Mouse (Mus musculus) kidney, postnatal 4 days (tissue): ENCODE measurements around the gene Ube2u.
"Not testable (repeated sequence)": the region's sequence is repeated elsewhere in the genome, so short reads cannot be mapped to it uniquely, and the experiment has no call there.

Source experiments
- DNase-seq, 2 experiments: peaks; one replicate each; pipeline ENCODE4 v3.0.0; 2021; ENCODE audit warnings: mixed read lengths in 2 of 2

The Ube2u gene

DNA sequence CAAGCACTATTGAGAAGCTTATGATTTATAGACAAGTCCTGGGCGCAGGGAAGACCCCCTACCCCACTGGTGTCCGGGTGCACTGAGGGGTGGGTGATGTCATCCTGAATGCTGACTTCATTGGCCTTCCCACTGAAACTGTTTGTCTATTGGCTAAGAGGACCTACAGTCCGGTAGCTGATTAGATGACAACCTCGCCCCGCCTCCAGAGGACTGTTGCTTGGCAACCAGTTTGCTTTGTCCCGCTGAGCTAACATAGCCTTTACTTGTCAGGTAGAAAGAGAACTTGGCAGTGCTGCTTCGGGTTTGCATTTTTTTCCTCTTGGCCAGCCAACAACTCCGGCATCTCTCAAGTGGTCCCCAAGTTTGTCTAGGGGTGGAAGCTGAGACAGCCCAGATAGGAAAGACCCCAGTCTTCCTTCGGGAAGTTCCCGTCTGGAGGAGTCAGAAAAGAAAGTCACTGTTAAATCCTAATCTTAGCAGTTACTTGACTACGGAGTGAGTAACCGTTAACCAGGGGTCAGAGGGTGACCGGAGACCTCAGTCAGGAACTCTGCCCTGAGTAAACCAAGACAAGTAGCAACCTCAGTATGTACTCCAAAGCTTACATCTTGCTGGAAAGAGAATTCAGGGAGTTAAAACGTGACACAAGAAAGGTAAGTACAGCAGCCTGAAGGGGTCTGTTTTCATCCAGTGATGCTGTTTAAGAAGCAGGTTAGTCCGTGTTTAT lies at the start of gene Ube2u:
Gene Ube2u, plus strand, starts transcription at position 258 of the 730 bp plus-strand sequence.
- DNase-seq, result peak; percentile 79 to 85

DNA sequence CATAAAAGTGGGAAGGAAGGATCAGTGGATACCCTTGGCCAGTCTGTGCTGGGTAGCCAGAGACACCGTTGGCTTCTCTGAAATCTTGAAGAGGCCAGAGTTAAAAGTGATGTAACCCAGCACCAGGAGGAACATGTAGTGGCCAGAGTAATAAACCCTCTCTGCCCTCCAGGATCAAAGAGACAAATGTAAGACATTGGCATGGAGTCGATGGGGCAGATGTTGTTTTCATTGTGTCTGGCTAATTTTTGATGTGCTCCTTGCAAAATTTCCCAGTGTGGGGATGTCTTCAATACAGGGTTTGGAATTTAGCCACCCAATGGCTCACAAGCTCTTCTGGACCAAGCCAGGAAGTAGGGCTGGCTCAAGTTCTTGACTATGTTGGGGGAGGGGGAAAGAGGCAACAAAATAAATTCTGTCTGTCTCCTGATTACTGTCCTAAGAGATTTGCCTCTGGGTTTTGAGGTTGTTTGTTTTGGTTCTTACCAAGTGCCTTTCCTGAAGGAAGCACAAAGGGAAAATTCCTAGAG lies 49.2 kb upstream of the Ube2u start:
- DNase-seq, result no peak

DNA sequence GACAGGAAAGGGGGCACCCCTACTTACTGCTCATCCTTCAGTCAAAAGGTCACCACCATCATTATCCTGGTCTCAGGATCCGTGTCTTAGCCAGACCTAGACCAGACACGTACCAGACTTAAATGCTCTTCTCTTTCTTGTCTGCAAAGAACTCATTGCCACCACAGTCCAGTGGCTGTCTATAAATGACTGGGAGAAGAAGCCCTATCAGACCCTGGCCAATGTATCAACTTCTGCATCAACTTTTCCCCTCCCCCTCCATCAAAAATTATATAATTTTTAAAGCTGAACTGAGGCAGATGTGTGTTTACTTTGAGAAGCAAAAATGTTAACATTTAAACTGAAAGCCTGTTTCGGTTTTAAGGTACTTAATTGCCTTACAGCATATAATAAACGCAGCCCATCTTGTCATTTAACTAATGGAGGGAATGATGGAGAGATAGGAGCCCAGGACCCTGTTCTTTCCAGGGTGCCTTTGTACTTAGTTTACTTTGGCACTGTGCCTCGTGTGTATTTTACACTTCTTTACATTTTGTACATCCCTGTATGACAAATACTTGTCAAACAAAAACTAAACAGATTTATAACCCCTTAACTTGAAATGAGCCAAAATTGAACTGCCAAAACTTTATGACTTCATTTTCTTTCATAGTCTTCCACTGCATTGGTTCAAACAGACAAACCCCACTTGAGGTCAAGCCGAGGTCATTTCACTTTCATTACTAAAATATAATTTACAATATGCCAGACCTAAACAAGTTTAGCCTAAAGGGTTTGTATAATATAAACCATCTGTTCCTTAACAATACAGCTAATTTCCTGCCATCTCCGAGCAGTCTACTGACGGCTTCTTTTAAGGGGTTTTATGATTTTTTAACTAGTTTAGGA lies 43.1 kb upstream of the Ube2u start:
- no peak for DNase-seq

DNA sequence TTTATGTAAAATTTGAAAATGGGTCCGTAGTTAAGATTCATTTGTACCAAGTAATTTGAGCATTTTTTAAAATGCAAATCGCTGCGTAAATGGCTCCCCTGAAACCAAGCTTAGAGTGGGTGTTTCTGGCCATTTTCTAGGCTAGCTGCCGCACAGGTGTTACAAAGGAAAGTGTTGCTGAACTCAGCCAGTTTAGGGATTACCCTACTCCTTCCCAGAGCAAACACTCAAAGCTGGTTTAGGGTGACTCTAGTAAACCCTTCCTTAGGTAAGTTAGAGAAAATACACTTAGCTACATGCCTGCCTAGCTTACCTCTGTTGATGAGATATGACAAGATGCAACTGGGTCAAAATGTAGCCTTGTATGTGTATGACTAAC lies 42.5 kb upstream of the Ube2u start:
- no peak for DNase-seq

DNA sequence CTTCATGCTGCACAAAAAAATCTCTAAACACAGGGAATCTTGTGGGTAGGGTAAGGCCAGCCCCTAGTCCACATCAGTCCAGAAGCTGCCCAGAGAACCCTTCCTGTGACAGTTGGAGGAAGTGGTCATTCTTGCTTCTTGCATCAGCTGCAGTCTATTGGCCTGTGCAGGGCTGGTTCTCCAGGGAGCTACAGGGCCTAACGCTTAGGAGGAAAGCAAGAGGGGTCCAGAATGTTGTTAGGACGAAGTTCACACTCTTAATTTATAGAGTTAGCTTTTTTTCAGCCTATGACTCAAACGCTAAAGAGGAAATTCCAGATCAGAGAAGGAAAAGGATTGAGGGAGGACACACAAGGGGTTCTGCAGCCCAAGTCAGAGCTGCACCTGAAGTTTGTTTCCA lies 31.8 kb upstream of the Ube2u start:
- peak in 1 of 2 experiments; percentile 13 for DNase-seq

DNA sequence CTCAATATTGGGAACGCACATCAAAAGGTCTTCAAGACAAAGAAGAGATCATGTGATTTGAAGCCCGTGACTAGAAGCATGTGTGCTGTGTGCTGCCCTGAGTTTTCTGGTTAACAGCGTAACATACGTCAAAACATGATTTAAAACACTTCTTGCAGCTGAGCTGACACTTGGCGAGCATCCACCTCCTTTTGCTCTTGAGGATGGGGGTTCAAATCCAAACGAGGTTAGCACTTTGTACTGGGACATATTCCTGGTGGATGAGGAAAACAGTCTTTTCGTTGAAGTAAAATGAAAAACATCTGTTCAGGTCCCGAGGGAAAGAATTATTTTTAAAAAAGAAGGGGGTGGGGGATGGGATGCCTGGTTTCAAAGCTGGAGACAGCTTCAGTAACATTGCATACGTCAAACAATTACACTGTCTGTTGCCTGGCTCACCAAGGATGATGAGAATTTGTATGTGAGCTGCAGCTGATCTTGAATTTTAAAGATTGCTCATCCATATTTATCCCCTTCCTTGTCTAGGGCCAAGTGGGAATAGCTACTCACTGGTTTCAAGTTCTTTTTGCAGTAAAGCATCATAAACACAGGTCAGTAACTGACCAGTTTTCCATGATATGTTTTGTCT lies 16.0 kb upstream of the Ube2u start:
- peak; percentile 17 to 50 for DNase-seq

DNA sequence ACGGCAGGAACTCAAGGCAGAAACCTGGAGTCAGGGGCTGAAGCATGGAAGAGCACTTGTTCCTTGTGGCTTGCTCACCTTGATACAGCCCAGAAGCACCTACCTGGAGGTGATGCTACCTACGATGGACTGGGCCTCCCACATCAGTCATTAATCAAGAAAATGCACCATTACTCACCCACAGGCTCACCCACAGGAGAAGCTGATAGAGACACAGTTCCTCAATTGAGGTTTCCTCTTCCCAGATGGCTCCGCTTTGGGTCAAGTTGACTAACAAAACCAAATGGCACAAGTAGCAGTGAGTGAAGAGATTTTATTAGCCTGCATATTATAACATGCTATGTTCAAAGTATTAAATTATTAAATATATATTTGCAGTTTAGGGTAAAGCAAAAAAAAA lies 9.8 kb downstream of the Ube2u start:
- DNase-seq, result no peak

DNA sequence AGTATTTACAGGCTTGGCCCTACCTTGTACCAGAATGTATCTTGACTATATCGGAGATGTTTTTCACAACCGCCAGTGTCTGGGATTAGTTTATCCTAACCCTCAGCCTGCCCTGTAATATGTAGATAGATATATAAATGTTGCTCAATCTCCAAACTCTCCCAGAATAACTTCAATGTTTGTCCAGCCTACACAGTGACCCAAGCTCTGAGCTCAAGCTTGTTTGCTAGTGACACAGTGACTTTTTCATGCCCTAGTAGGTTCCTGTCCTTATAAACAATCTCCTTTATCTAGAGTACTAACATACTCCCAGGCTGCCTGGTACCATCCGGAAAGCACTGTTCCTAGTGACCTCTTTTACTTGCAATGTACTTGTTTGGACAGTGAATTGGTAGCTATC lies 16.5 kb downstream of the Ube2u start:
- no peak for DNase-seq

DNA sequence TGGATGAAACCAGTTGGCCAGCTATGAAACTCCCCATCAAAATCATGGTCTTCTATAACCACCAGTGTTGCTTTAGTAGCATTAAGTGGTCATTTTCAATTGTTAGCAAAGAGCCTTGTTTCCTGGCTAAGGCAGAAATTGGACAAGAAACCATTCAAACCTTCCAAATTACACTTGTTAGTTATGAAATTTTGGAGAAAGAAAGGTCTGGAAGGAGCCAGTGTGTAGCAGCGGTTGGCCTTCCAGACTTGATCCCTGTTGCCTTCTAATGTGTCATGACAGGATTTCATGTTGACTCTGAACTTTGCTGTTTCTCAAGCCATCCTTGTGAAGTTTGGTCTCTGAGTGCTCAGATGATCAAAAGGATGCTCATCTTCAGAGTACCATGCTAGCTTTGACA lies 17.9 kb downstream of the Ube2u start:
- no peak for DNase-seq

DNA sequence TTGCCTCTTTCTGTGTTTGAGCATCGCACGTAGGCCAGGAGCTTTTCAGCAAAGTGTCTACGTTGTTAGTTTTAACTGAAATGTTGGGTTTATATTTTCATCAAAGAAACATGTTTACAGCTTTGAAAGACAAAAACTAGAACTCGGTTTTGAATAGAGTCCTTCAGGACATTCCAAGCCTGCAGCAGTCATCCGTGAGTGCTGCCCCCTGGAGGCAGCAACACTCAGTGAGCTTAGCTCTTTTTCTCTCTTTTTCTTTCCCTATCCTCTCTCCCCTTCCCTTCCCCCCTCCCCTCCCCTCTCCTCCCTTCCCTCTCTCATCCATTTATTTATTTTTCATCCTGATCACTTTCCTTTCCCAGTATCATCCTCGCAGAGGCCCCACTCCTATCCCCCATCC lies 19.5 kb downstream of the Ube2u start:
- peak; percentile 54 to 63 for DNase-seq

DNA sequence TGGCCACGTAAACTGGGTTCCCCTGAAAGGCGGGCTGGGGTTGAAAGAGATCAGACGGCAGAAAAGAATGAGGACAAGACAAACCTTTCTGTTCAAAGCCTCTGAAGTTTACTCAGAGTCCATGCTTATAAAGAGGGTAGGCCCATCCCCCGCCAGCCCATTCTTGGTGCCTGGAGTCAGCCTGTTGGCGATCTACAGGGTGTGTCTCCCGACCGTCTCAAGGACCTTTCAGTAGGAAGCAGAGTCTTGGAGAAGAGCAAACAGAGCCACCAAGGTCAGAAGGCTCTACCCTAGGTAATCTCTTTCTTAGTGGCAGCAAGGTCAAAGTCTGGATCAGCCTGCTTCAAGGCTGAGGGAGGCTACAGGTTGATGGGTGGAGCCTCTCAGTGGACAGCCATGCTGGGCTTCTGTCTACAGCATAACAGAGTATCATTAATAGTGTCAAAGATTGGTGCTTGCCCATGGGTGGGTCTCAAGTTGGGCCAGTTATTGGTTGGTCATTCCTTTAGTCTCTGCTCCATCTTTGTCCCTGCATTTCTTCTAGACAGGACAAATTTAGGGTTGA lies 20.5 kb downstream of the Ube2u start:
- DNase-seq, result not testable (repeated sequence)

DNA sequence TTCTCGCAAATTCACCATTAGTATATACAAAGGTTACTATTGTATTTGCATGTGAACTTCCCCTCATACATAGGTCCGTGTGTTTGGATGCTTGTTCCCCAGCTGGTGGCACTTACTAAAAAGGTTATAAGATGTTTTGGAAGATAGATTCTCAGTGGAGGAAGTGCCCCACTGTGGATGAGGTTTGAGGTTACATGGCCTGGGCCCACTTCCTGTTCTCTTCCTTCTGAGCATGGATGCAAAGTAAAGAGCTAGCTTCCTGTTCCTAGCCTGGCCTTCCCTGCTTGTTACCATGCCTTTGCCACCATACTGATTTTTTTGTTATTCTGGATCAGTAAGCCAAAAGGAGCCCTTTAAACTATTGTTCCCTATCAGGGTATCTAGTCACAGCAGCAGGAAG lies 24.7 kb downstream of the Ube2u start:
- no peak for DNase-seq

DNA sequence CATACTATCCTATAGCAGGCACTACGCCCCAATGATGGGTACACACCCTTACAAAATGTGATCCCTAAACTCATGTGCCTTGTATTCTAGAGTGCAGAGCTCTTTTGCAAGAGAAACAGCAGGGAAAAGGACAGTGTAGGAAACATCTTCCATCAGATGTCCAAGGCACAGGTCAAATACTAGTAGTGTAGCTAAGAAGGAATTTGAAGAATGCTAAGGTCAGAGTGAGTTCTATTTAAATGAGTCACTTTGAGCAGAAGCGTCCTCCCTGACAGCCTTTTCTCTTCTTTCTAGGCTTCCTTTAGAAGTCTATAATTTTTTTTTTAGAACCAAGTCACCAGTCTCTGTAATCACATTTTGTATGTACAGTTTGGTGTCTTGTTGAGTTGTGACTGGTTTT lies 39.0 kb downstream of the Ube2u start:
- no peak for DNase-seq

DNA sequence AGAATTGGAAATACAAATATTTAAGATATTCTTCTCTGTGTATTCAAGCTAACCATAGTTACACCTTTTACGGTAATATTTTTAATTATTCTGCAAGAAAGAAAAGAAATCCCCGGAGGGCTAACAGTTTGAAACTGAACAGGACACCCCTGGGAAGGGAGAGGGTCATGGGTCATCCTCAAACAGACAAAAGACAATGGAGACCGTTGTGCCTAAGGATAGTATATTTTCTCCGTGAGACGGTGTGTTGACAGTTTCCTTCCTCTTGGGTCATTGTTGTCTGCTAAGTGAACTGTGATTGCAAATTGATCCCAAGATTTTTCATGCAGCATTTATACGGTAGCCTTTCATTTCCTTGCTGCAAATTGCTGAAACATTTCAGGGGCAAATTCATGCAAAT lies 43.9 kb downstream of the Ube2u start:
- DNase-seq, result no peak

DNA sequence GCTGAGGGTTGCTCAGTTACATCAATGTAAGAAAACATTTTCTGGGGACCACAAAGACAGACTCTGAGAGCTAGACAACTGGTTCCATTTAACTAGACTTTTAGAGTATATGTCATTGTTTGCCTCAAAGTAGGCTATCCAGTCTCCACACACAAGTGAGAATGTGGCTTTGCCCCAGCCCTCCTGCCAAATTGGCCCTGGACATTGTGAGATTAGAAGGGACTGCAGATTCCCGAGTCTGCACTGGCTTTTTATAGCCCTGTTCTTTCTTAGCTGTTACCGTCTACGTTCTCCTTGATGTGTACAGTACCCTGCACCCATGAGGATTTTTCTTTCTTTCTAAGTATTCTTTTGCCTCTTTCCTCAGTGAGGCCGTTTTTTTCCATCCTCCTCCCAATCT lies 46.1 kb downstream of the Ube2u start:
- DNase-seq, result no peak

DNA sequence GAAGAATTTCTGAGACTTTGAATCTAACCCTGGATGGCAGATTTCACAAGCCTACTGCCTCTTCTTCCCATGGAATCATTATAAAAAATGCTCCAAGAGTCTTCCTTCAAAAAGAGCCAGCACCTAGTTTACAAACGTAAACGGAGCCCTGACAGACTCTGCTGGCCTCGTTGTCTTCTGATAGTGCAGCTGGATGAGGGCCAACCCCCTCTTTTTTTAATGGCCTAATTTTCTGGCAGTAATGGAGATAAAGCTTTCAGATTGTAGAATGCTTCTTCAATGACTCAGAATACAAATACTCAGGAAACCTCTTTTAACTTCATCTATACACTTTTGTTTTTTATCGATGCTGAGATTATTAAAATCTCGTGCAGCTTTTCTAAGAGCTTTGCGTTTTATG lies 47.6 kb downstream of the Ube2u start:
- DNase-seq, result peak; percentile 29 to 51

DNA sequence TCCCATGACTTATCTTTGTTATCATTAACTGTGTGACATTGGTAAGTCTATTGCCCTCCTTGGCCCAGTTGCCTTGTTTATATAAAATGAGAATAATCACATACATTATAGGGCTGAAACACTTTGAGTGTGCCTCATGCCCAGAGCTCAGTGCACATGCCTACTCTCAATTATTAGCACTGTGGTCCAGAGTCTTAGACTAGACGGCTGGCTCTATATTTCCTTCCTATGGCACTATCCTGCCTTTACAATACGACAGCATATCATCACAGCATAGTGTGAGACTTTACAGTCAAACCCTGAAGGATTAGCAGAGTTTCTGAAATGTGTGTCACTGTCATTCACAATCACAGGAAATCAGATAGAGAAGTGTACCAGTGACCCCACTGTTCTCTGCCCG lies 48.4 kb downstream of the Ube2u start:
- DNase-seq, result no peak

DNA sequence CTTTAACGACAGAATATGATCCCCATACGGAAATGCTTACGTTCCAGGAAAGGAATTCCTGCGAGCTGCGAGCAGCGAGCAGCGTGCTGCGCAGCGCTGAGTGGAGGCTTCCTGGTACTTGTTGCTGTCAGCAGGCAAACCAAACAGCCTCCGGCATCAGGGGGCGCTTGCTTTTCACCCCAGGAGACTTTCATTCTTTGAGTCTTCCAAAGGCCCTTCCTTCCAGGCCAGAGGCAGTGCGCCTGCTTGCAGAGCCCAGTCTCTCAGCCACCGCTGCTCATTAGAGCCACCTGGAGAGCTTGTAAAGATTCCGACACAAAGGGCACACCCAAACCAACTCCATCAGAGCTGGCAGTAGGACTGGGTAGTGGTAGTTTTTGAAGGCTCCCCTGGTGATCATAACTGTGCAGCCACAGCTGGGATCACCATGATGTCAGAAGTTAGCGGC lies 48.9 kb downstream of the Ube2u start:
- peak; percentile 47 to 61 for DNase-seq

DNA sequence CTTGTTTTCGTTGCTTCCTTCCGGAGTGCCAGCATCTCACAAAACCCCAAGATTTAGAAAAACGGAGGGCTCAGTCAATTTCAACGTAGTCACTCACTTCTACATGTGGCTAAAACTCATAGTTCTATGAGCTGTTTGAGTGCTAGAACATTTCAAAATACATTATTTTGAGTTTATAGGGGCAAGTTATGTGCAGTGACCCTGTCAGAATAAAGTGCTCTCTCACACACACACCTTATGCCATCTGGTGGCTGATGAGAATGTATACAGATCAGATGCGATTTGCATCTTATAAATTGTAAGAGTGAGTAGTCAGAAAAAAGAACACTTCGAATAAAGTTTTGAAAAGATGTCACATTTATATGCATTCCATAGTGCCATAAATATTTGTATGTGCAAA lies 55.0 kb downstream of the Ube2u start:
- no peak for DNase-seq

DNA sequence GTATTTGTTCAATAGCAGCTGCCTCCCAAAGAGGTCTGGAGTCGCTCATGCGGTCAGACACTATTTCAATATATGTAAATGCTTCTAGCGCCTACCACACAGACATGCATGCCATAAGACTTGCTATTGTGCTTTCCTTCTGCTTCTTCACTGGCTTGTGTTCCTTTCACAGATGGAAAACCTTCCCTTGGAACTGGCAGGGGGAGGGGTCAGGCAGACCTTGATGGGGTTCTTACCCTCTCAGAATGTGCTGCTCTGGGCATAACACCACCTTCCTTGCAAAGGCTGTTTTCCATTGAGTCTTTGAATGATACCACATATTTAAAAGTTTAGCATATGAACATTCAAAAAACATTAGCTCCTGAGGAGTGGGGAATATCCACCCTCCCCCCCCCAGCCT lies 56.3 kb downstream of the Ube2u start:
- DNase-seq, result no peak

DNA sequence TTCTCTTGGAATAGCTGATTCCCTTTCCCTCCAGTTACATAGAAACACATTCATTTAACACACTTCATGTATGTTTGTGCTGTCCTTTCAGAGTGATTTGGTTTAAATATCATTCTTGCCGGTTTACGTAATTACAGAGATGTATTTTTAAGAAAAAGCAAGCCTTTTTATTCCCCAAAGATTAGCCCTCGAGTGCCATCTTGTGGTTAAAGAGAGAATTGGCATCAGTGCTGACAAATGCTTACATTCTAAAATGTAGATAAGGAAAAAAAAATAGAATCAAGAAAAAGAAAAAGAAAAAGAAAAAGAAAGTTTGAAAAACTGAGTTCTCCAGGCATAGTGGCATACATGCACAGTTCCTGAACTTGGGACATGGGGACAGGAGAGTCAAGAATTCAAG lies 59.2 kb downstream of the Ube2u start:
- peak; percentile 39 to 45 for DNase-seq

DNA sequence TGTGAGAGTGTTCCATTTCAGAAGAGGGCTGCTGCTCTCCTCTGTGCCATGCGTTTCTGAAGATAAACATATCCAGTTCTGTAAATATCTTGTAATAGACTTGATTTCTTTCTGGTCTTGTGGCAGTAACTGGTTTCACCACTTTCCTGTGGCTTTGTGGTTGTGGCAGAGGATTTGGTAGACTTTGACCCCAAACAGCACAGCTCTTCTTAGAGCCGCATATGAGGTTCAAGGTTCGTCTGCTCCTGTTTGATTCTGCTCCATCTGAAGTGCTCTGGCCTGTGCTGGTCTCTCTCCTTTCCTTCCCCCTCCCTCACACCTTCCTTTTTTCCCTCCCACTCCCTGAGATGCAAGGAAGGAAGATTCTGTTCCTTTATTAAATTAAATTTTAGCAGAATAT lies 60.8 kb downstream of the Ube2u start:
- no peak for DNase-seq

DNA sequence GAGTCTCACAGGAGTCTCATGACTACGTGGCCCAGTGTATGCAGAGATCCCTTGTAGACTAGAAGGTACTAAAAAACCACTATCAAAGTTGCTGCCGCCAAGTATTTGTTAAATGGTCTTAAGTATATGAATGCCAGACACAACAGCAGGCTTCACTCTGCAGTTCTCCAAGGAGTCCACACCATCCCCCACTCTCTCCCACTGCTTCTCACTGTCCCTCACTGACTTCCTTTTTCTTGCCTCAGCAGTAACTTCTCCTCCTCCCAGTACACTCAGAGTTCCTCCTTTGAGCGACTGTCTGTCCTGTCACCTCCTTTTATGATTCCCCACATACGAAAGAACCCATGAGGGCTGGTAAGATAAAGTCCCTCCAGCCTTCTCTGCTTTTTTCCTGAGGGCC lies 69.3 kb downstream of the Ube2u start:
- DNase-seq, result peak; percentile 53 to 72
